Mouse (Mus musculus) CH12.LX (cell line): ENCODE measurements around the gene Cfap46. TPM values are rescaled to one million over a fixed set of nuclear protein-coding genes. Genes with fewer than 3 reads are reported as not detected.

ENCODE experiments used
- DNase-seq: peaks from one replicate; pipeline ENCODE4 v3.0.0-alpha.2; 2013; ENCODE audit errors: extremely low read depth
- H3K27ac ChIP-seq: 2 replicates; pipeline ENCODE4 v1.5.1; 2012; ENCODE audit warnings: low read depth, mild to moderate bottlenecking, control low read depth, moderate library complexity; ENCODE audit not compliant: insufficient read depth
- H3K27me3 ChIP-seq: replicated peaks from 2 replicates; pipeline ENCODE3; 2012; ENCODE audit warnings: inconsistent platforms
- H3K36me3 ChIP-seq, 2 experiments: replicated peaks in 1 of 2; 2 replicates each; pipeline versions ENCODE3 to v1.6.1; 2012; ENCODE audit warnings: inconsistent platforms in 1 of 2, low read length in 1 of 2, mild to moderate bottlenecking in 1 of 2, mixed read lengths in 1 of 2, moderate library complexity in 1 of 2; ENCODE audit not compliant: control insufficient read depth in 1 of 2, insufficient read depth in 1 of 2
- H3K4me1 ChIP-seq, 2 experiments: 2 replicates each; pipeline ENCODE4 v1.6.1; 2012; ENCODE audit warnings: inconsistent platforms in 1 of 2, moderate library complexity in 1 of 2; ENCODE audit not compliant: insufficient read depth in 2 of 2, control insufficient read depth in 1 of 2
- H3K4me2 ChIP-seq: 2 replicates; pipeline ENCODE4 v1.6.1; 2012; ENCODE audit warnings: low read depth, mild to moderate bottlenecking, control low read depth; ENCODE audit not compliant: poor library complexity, insufficient read depth, severe bottlenecking
- H3K4me3 ChIP-seq, 3 experiments: fragments of 150-350 bp in 1 of 3; sonication (generic) in 1 of 3; replicated peaks in 1 of 3; 2 replicates each; pipeline versions ENCODE3 to v1.5.1; 2011 to 2012; ENCODE audit warnings: low read depth in 2 of 3, low read length in 2 of 3, mild to moderate bottlenecking in 2 of 3, moderate library complexity in 2 of 3, control low read depth in 1 of 3, improper control_type of control experiment in 1 of 3, inconsistent platforms in 1 of 3, mixed read lengths in 1 of 3; ENCODE audit not compliant: poor library complexity in 1 of 3
- H3K79me2 ChIP-seq: replicated peaks from 2 replicates; pipeline ENCODE4 v1.6.1; 2012; ENCODE audit warnings: mild to moderate bottlenecking, moderate library complexity; ENCODE audit not compliant: control insufficient read depth, poor library complexity, insufficient read depth, severe bottlenecking; ENCODE audit errors: extremely low read depth
- H3K9ac ChIP-seq: 2 replicates; pipeline ENCODE4 v1.6.1; 2012; ENCODE audit warnings: low read depth, mild to moderate bottlenecking, control low read depth, moderate library complexity; ENCODE audit not compliant: insufficient read depth
- H3K9me3 ChIP-seq: replicated peaks from 2 replicates; pipeline ENCODE3; 2012; ENCODE audit warnings: low read length, inconsistent platforms, mixed read lengths
- CHD1 ChIP-seq: IDR thresholded peaks from 2 replicates; pipeline ENCODE4 v1.6.1; 2012; ENCODE audit warnings: low read depth, low read length, improper control_type of control experiment, inconsistent platforms
- CHD2 ChIP-seq: IDR thresholded peaks from 2 replicates; pipeline ENCODE4 v1.6.1; 2011; ENCODE audit warnings: low read length, improper control_type of control experiment
- CTCF ChIP-seq, 2 experiments: IDR thresholded peaks in 1 of 2; conservative IDR thresholded peaks in 1 of 2; 2 replicates each; pipeline ENCODE4 v1.5.1; 2011 to 2012; ENCODE audit warnings: low read depth in 2 of 2, low read length in 2 of 2, improper control_type of control experiment in 1 of 2, inconsistent platforms in 1 of 2, mild to moderate bottlenecking in 1 of 2, moderate library complexity in 1 of 2
- E2F4 ChIP-seq: IDR thresholded peaks from 2 replicates; pipeline ENCODE4 v1.6.1; 2011; ENCODE audit warnings: low read depth, low read length, improper control_type of control experiment; ENCODE audit not compliant: insufficient replicate concordance
- ELF1 ChIP-seq: IDR thresholded peaks from 2 replicates; pipeline ENCODE4 v1.6.1; 2014; ENCODE audit warnings: low read depth, mild to moderate bottlenecking, inconsistent platforms, low read length, improper control_type of control experiment
- EP300 ChIP-seq: IDR thresholded peaks from 2 replicates; pipeline ENCODE4 v1.6.1; 2011; ENCODE audit warnings: low read length, improper control_type of control experiment
- ETS1 ChIP-seq: conservative IDR thresholded peaks from 2 replicates; pipeline ENCODE4 v1.6.1; 2012; ENCODE audit warnings: low read depth, mild to moderate bottlenecking, inconsistent platforms, low read length, improper control_type of control experiment, moderate library complexity
- HCFC1 ChIP-seq: IDR thresholded peaks from 2 replicates; pipeline ENCODE4 v1.6.1; 2012; ENCODE audit warnings: low read depth, mild to moderate bottlenecking, inconsistent platforms, low read length, improper control_type of control experiment
- IRF4 ChIP-seq: IDR thresholded peaks from 2 replicates; pipeline ENCODE4 v1.6.1; 2014; ENCODE audit warnings: low read depth, mild to moderate bottlenecking, inconsistent platforms, low read length, improper control_type of control experiment
- JUN ChIP-seq: IDR thresholded peaks from 2 replicates; pipeline ENCODE4 v1.6.1; 2011; ENCODE audit warnings: low read depth, mild to moderate bottlenecking, low read length, improper control_type of control experiment, moderate library complexity; ENCODE audit not compliant: insufficient read depth
- JUND ChIP-seq: conservative IDR thresholded peaks from 2 replicates; pipeline ENCODE4 v1.6.1; 2011; ENCODE audit warnings: low read depth, low read length, improper control_type of control experiment
- KAT2A ChIP-seq: IDR thresholded peaks from 2 replicates; pipeline ENCODE4 v1.6.1; 2012; ENCODE audit warnings: low read length, improper control_type of control experiment, inconsistent platforms; ENCODE audit not compliant: insufficient replicate concordance
- MAFK ChIP-seq: IDR thresholded peaks from 2 replicates; pipeline ENCODE4 v1.6.1; 2011; ENCODE audit warnings: low read length, improper control_type of control experiment; ENCODE audit not compliant: insufficient replicate concordance
- MAX ChIP-seq: IDR thresholded peaks from 2 replicates; pipeline ENCODE4 v1.6.1; 2011; ENCODE audit warnings: low read length, improper control_type of control experiment
- MAZ ChIP-seq: IDR thresholded peaks from 2 replicates; pipeline ENCODE4 v1.6.1; 2012; ENCODE audit warnings: low read depth, mild to moderate bottlenecking, inconsistent platforms, low read length, improper control_type of control experiment, moderate library complexity
- MEF2A ChIP-seq: IDR thresholded peaks from 2 replicates; pipeline ENCODE4 v1.6.1; 2014; ENCODE audit warnings: low read depth, mild to moderate bottlenecking, inconsistent platforms, low read length, improper control_type of control experiment, borderline replicate concordance
- MXI1 ChIP-seq: IDR thresholded peaks from 2 replicates; pipeline ENCODE4 v1.6.1; 2011; ENCODE audit warnings: mild to moderate bottlenecking, low read depth, low read length, improper control_type of control experiment
- MYC ChIP-seq: IDR thresholded peaks from 2 replicates; pipeline ENCODE4 v1.6.1; 2011; ENCODE audit warnings: low read depth, mild to moderate bottlenecking, improper control_type of control experiment, low read length
- NELFE ChIP-seq: IDR thresholded peaks from 2 replicates; pipeline ENCODE4 v1.6.1; 2011; ENCODE audit warnings: low read depth, low read length, improper control_type of control experiment
- NRF1 ChIP-seq: IDR thresholded peaks from 2 replicates; pipeline ENCODE4 v1.6.1; 2014; ENCODE audit warnings: low read depth, mild to moderate bottlenecking, inconsistent platforms, low read length, improper control_type of control experiment, moderate library complexity
- POLR2A ChIP-seq: IDR thresholded peaks from 2 replicates; pipeline ENCODE4 v1.6.1; 2011; ENCODE audit warnings: low read depth, mild to moderate bottlenecking, improper control_type of control experiment, low read length
- POLR2AphosphoS2 ChIP-seq: IDR thresholded peaks from 2 replicates; pipeline ENCODE4 v1.6.1; 2011; ENCODE audit warnings: low read depth, low read length, improper control_type of control experiment
- RAD21 ChIP-seq: IDR thresholded peaks from 2 replicates; pipeline ENCODE4 v1.6.1; 2011; ENCODE audit warnings: low read depth, mild to moderate bottlenecking, low read length, improper control_type of control experiment, moderate library complexity
- SIN3A ChIP-seq: IDR thresholded peaks from 2 replicates; pipeline ENCODE4 v1.6.1; 2012; ENCODE audit warnings: low read length, improper control_type of control experiment, inconsistent platforms
- SMC3 ChIP-seq: IDR thresholded peaks from 2 replicates; pipeline ENCODE4 v1.6.1; 2011; ENCODE audit warnings: low read depth, low read length, improper control_type of control experiment
- TBP ChIP-seq: conservative IDR thresholded peaks from 2 replicates; pipeline ENCODE4 v1.6.1; 2011; ENCODE audit warnings: low read depth, low read length, improper control_type of control experiment
- TCF12 ChIP-seq: IDR thresholded peaks from 2 replicates; pipeline ENCODE4 v1.6.1; 2014; ENCODE audit warnings: low read depth, mild to moderate bottlenecking, inconsistent platforms, low read length, improper control_type of control experiment
- UBTF ChIP-seq: IDR thresholded peaks from 2 replicates; pipeline ENCODE4 v1.6.1; 2012; ENCODE audit warnings: low read depth, mild to moderate bottlenecking, inconsistent platforms, low read length, improper control_type of control experiment, moderate library complexity
- USF1 ChIP-seq: IDR thresholded peaks from 2 replicates; pipeline ENCODE4 v1.6.1; 2014; ENCODE audit warnings: low read depth, mild to moderate bottlenecking, inconsistent platforms, low read length, improper control_type of control experiment
- USF2 ChIP-seq: conservative IDR thresholded peaks from 2 replicates; pipeline ENCODE4 v1.6.1; 2011; ENCODE audit warnings: low read depth, low read length, improper control_type of control experiment
- ZC3H11A ChIP-seq: IDR thresholded peaks from 2 replicates; pipeline ENCODE4 v1.6.1; 2012; ENCODE audit warnings: low read depth, mild to moderate bottlenecking, inconsistent platforms, low read length, improper control_type of control experiment
- ZKSCAN1 ChIP-seq: IDR thresholded peaks from 2 replicates; pipeline ENCODE4 v1.6.1; 2012; ENCODE audit warnings: low read depth, inconsistent platforms, low read length, improper control_type of control experiment, borderline replicate concordance
- ZMIZ1 ChIP-seq: IDR thresholded peaks from 2 replicates; pipeline ENCODE4 v1.6.1; 2012; ENCODE audit warnings: low read depth, mild to moderate bottlenecking, inconsistent platforms, low read length, improper control_type of control experiment
- ZNF384 ChIP-seq: IDR thresholded peaks from 2 replicates; pipeline ENCODE4 v1.6.1; 2012; ENCODE audit warnings: low read depth, low read length, improper control_type of control experiment, inconsistent platforms
- dilution Hi-C: fragments of 300-500 bp; cut with MboI; formaldehyde crosslinking; loops from 2 replicates; pipeline ENCODE4 v1.14.3; 2020; ENCODE audit warnings: low sequenced_read_pairs; ENCODE audit not compliant: extremely low pct_unique_long_range_greater_than_20kb, extremely low pct_ligation_motif_present
- in situ Hi-C: fragments of 300-500 bp; cut with MboI; formaldehyde crosslinking; loops from 3 replicates; pipeline ENCODE4 v1.14.3; 2019; ENCODE audit warnings: low sequenced_read_pairs, low pct_ligation_motif_present, low pct_unique_long_range_greater_than_20kb, mixed read lengths
- polyA plus RNA-seq: library from polyadenylated mRNA; unstranded; fragments of >175 nt; gene quantifications from 2 replicates; pipeline ENCODE4 v1.2.1, GENCODE M21; 2012; ENCODE audit warnings: low read depth; ENCODE audit not compliant: insufficient read length
- total RNA-seq, 2 experiments: library from RNA; depleted of rRNA; stranded (reverse); fragments of 300-350 nt in 1 of 2; fragments of >200 nt in 1 of 2; gene quantifications; 2 replicates each; pipeline ENCODE4 v1.2.3; 2012 to 2014

Cfap46 gene
- 0.04 and 0.13 TPM in 2 replicates for total RNA-seq (2012; rRNA removed)
- total RNA-seq (2014; rRNA removed) = 0.11 TPM in 1 of 2 replicates, not detected in the other
- polyA plus RNA-seq = 0.11 and 0.29 TPM in 2 replicates

DNA sequence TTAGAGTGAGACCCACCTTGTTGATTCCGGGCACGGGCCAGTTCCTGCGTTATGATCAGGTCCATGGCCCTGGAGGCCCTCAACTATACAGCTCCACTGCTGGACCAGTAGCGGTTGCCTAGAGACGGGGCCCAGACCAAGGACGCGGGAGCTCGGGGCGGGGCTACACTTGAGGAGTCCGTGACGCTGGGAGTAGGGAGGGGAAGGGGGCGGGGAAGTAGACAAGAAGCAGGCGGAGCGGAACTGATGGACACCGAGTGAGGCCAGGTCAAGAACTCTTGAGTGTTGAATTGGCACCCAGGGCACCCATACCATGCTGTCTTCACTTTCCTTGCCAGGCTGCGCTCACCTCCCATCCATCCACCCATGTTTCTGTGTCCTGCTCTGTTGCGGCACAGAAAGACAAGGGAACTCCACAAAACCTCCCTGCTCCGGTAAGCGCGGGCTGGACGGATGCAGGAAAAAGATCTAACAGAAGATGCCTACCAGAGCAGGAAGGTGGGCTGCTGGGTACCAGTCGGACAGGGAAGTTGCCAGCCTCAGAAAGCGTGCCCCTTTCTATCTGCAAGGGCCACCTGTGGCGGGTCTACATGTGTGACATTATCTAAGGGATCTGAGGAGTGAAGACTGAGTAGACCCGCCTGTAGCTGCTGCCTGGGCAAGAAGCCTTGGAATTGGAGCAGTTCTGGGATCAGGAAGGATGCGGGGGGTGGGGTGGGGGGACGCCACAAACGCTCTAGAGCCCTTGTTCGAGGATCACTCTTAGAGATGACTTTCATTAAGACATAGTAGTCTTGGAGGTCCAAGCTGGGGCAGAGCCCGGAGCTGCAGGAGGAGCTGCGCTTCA lies at the start of gene Cfap46:
TSS of gene Cfap46 (minus strand) at position 112 of the 847 bp plus-strand sequence.
- dilution Hi-C loops = no loop called here
- TF ChIP-seq E2F4 = no peak
- TF ChIP-seq TCF12 = no peak
- peak; percentile 39 for TF ChIP-seq POLR2A
- 0 out of 2 replicates have a peak, but pooled peaks have one; percentile 45 for TF ChIP-seq MAZ
- TF ChIP-seq TBP = no peak
- no peak for TF ChIP-seq CHD2
- no peak for TF ChIP-seq JUND
- TF ChIP-seq MAX = no peak
- TF ChIP-seq RAD21 = no peak
- TF ChIP-seq ELF1 = peak; percentile 37; the same call in 1 of the 2 replicates
- TF ChIP-seq MXI1 = peak; percentile 71; the same call in 1 of the 2 replicates
- peak; percentile 47; the same call in 1 of the 2 replicates for TF ChIP-seq IRF4
- no peak for TF ChIP-seq ZKSCAN1
- no peak for TF ChIP-seq CTCF (conservative IDR thresholded peaks at IDR 0.05 in 1 of 2, IDR thresholded peaks at IDR 0.05 in 1 of 2; ENCODE audit: low read depth in 2 of 2, low read length in 2 of 2)
- TF ChIP-seq USF1 = no peak
- no peak for TF ChIP-seq EP300
- no peak for TF ChIP-seq NELFE
- no peak for TF ChIP-seq MEF2A
- no peak for TF ChIP-seq ZNF384
- no peak for TF ChIP-seq SMC3
- no peak for TF ChIP-seq CHD1
- no peak for TF ChIP-seq MAFK
- peak; percentile 65 for TF ChIP-seq SIN3A
- TF ChIP-seq ETS1 = no peak
- TF ChIP-seq UBTF = no peak
- TF ChIP-seq USF2 = no peak
- no peak for TF ChIP-seq POLR2AphosphoS2
- TF ChIP-seq NRF1 = no peak
- no peak for TF ChIP-seq HCFC1
- no peak for TF ChIP-seq ZMIZ1
- TF ChIP-seq MYC = no peak
- TF ChIP-seq JUN = no peak
- no peak for TF ChIP-seq KAT2A
- no peak for TF ChIP-seq ZC3H11A
- TF ChIP-seq, all 38 proteins: peak for 6
- H3K27me3 ChIP-seq = no peaks in the 10 kb centered on the region
- H3K79me2 ChIP-seq = no peaks in the 10 kb centered on the region
- H3K9ac ChIP-seq = peak within 1 kb of the TSS; percentile 59
- H3K4me1 ChIP-seq = peaks cover 9 to 25% of the 10 kb centered on the region in 2 experiments
- H3K4me3 ChIP-seq = peak within 1 kb of the TSS; percentile 63 to 83 (median 71)
- in situ Hi-C loops = no loop called here
- peak; percentile 88 for DNase-seq
- peak within 1 kb of the TSS; percentile 57; the same call in 1 of the 2 replicates for H3K27ac ChIP-seq
- no peaks in the 10 kb centered on the region for H3K9me3 ChIP-seq
- peaks cover 0 to 3% of the 10 kb centered on the region in 2 experiments for H3K36me3 ChIP-seq
- peak within 1 kb of the TSS; percentile 71 for H3K4me2 ChIP-seq
